Mouse (Mus musculus): ENCODE results near the gene Slc36a1. TPM values are rescaled to one million over a fixed set of nuclear protein-coding genes. Genes with fewer than 3 reads are reported as not detected.
A peak's percentile ranks its signal among the peaks of the same experiment; 100 is the strongest.

Slc36a1 gene
- total RNA-seq, 2 experiments from 2014 or later = 10.3 to 11.8 TPM

GRCm38 (mm10) chr11:55209032-55209431 lies 4.9 kb downstream of the Slc36a1 start:
- no peak for DNase-seq

GRCm38 (mm10) chr11:55209626-55210353 lies 5.6 kb downstream of the Slc36a1 start:
- DNase-seq = peak in 1 of 2 experiments; percentile 30

GRCm38 (mm10) chr11:55213518-55213917 lies 9.4 kb downstream of the Slc36a1 start:
- no peak for DNase-seq

GRCm38 (mm10) chr11:55214161-55214560 lies 10.0 kb downstream of the Slc36a1 start:
- no peak for DNase-seq

- peak; percentile 36 to 58 for DNase-seq
These were observed 10.8 kb downstream of the Slc36a1 start for GRCm38 (mm10) chr11:55214978-55215377.

- DNase-seq = no peak
These were observed 11.9 kb downstream of the Slc36a1 start for GRCm38 (mm10) chr11:55216061-55216460.

GRCm38 (mm10) chr11:55216830-55217229 lies 12.7 kb downstream of the Slc36a1 start:
- DNase-seq = no peak

GRCm38 (mm10) chr11:55217418-55217817 lies 13.3 kb downstream of the Slc36a1 start:
- no peak for DNase-seq

- no peak for DNase-seq
These were observed 13.7 kb downstream of the Slc36a1 start for GRCm38 (mm10) chr11:55217880-55218279.

GRCm38 (mm10) chr11:55218473-55218872 lies 14.3 kb downstream of the Slc36a1 start:
- DNase-seq = no peak

GRCm38 (mm10) chr11:55221306-55221705 lies 17.2 kb downstream of the Slc36a1 start:
- no peak for DNase-seq

- DNase-seq = no peak
These were observed 26.9 kb downstream of the Slc36a1 start for GRCm38 (mm10) chr11:55231034-55231433.

- DNase-seq = no peak
These were observed 30.1 kb downstream of the Slc36a1 start for GRCm38 (mm10) chr11:55234288-55234687.

- DNase-seq = no peak
These were observed 30.6 kb downstream of the Slc36a1 start for GRCm38 (mm10) chr11:55234791-55235190.

GRCm38 (mm10) chr11:55236815-55237214 lies 32.7 kb downstream of the Slc36a1 start:
- DNase-seq = no peak

- DNase-seq = no peak
These were observed 35.3 kb downstream of the Slc36a1 start for GRCm38 (mm10) chr11:55239496-55239895.

GRCm38 (mm10) chr11:55240556-55240955 lies 36.4 kb downstream of the Slc36a1 start:
- DNase-seq = peak; percentile 79 to 82

- no peak for DNase-seq
These were observed 46.4 kb downstream of the Slc36a1 start for GRCm38 (mm10) chr11:55250527-55250926.

GRCm38 (mm10) chr11:55253391-55253790 lies 49.2 kb downstream of the Slc36a1 start:
- no peak for DNase-seq

GRCm38 (mm10) chr11:55261105-55261504 lies 57.0 kb downstream of the Slc36a1 start:
- DNase-seq = no peak

GRCm38 (mm10) chr11:55262000-55262399 lies 57.9 kb downstream of the Slc36a1 start:
- peak; percentile 77 to 82 for DNase-seq

- DNase-seq = no peak
These were observed 60.2 kb downstream of the Slc36a1 start for GRCm38 (mm10) chr11:55264318-55264717.

GRCm38 (mm10) chr11:55265647-55266046 lies 61.5 kb downstream of the Slc36a1 start:
- DNase-seq = peak in 1 of 2 experiments; percentile 18

- DNase-seq = no peak
These were observed 64.4 kb downstream of the Slc36a1 start for GRCm38 (mm10) chr11:55268580-55268979.

Measured in heart, adult 18-20 months (tissue).